Mouse (Mus musculus) layer of hippocampus, adult 9-10 months (tissue): ENCODE measurements at regions not wholly inside any gene's neighbourhood (a gene's known extent, or its start where the extent isn't known, plus 50 kb on each side); places are given as distances from the start of the nearest gene placed in this dataset.
"Not testable (repeated sequence)": the region's sequence is repeated elsewhere in the genome, so short reads cannot be mapped to it uniquely, and the experiment has no call there.

Experiments used
- DNase-seq: peaks from one replicate; pipeline ENCODE4 v3.0.0; 2022; ENCODE audit warnings: low spot score

- DNase-seq: no peak
Measured at GRCm38 (mm10) chr13:35604061-35604460, 55.6 kb upstream of the Cdyl start.

DNA sequence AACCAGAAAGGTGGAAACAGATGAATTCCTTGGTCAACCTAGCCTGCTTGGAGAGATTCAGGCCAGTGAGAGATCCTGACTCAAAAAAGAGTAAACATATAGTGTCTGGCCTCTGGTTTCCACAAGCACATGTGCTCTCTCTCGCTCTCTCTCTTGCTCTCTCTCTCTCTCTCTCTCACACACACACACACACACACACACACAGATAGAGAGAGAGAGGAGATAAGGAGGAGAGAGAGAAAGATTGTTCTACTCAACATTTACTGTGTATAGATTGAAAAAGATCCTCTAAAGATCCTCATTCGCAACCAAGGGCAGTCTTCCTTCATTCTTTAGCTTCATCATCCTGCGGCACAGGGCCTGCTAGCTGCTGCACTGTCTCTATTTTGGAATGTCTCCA, 54.9 kb upstream of the Cdyl start:
- no peak for DNase-seq

DNA sequence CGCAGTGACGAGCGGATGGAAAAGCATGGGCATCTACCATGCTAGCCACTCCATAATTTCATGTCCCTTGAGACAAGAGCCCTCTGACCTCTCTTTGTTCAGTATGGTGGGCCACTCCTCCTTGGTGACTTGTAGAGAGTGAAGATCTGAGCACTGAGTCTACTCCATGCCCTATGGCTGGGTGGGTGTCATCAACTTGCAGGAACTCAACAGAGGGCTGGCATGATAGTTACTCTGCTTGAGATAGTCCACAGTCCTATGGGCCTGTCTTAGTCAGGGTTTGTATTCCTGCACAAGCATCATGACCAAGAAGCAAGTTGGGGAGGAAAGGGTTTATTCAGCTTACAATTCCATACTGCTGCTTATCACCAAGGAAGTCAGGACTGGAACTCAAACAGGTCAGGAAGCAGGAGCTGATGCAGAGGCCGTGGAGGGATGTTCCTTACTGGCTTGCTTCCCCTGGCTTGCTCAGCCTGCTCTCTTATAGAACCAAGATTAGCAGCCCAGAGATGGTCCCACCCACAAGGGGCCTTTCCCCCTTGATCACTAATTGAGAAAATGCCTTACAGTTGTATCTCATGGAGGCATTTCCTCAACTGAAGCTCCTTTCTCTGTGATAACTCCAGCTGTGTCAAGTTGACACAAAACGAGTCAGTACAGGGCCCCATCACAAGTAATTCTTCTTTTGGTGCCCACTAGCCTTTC, 52.6 kb upstream of the Cdyl start:
- not testable (repeated sequence) for DNase-seq

DNA sequence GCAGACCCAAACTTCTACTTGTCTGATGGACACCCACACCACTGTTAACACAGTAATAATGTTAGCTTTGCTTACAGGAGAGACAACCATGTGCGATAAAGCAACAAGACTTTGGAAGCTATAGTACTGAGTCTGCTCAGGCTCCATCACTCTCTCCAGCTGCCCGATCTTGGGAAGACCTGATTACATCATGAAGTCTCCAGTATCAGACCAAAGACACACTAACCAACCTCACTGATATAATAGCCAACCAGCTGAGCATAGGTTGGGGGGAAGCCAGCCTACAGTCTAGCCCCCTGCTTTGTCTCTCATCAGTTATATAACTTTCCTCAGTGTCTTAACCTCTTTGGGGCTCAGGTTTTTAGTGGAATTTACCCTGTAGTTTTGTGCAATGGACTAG, 51.9 kb upstream of the Cdyl start:
- no peak for DNase-seq
